Mouse (Mus musculus) E14TG2a.4 (cell line): ENCODE measurements around the gene Lrrc45.

Experiments
- CTCF ChIP-seq: conservative IDR thresholded peaks from 2 replicates; pipeline ENCODE4 v1.5.1; 2014; ENCODE audit warnings: low read length
- NANOG ChIP-seq: IDR thresholded peaks from 2 replicates; pipeline ENCODE4 v1.6.1; 2014; ENCODE audit warnings: borderline replicate concordance, low read length, mixed read lengths
- POU5F1 ChIP-seq: IDR thresholded peaks from 2 replicates; pipeline ENCODE4 v1.6.1; 2014; ENCODE audit warnings: low read length, borderline replicate concordance

- no peak for TF ChIP-seq CTCF
- TF ChIP-seq NANOG = no peak
- no peak for TF ChIP-seq POU5F1
These were observed 34.2 kb downstream of the Lrrc45 start for GRCm38 (mm10) chr11:120747974-120748373.
